Mouse (Mus musculus): ENCODE measurements around the gene Hoga1. TPM values are rescaled to one million over a fixed set of nuclear protein-coding genes. Genes with fewer than 3 reads are reported as not detected.

Hoga1 gene
- total and polyA plus RNA-seq, 3 experiments, result not detected

GRCm38 (mm10) chr19:42010436-42010835 is 35.0 kb upstream of the Hoga1 start:
- Histone ChIP-seq H3K27ac (ENCODE audit: insufficient read depth, low read depth) (no peak overlapping the region), H3K9me3 (replicated peaks; ENCODE audit: low read length) (no peaks in the 10 kb centered on the region), H3K4me1 (ENCODE audit: control insufficient read depth in 1 of 2, insufficient read depth in 2 of 2) (peaks cover 4 to 9% of the 10 kb centered on the region in 2 experiments; a peak in 3 of 4 replicates), H3K27me3 (replicated peaks) (no peaks in the 10 kb centered on the region), H3K36me3 (replicated peaks in 1 of 2; ENCODE audit: control insufficient read depth in 1 of 2, insufficient read depth in 1 of 2, low read length in 1 of 2) (no peaks in the 10 kb centered on the region), H3K4me2 (ENCODE audit: insufficient read depth, low read depth, poor library complexity, severe bottlenecking) (no peak overlapping the region), H3K9ac (ENCODE audit: insufficient read depth, low read depth) (no peak overlapping the region), H3K79me2 (replicated peaks; ENCODE audit: control insufficient read depth, extremely low read depth, insufficient read depth, poor library complexity, severe bottlenecking) (no peaks in the 10 kb centered on the region), H3K4me3 (replicated peaks in 1 of 3; ENCODE audit: low read depth in 2 of 3, low read length in 2 of 3, poor library complexity in 1 of 3) (no peak overlapping the region)
- in situ Hi-C loops (cut with MboI; ENCODE audit: low pct_ligation_motif_present, low pct_unique_long_range_greater_than_20kb, low sequenced_read_pairs), result no loop called here
- dilution Hi-C loops (cut with MboI; ENCODE audit: extremely low pct_ligation_motif_present, extremely low pct_unique_long_range_greater_than_20kb, low sequenced_read_pairs), result no loop called here
- no peak for TF ChIP-seq CHD1 (IDR thresholded peaks at IDR 0.05; ENCODE audit: low read depth, low read length)
- DNase-seq (ENCODE audit: extremely low read depth), result no peak

- Histone ChIP-seq H3K4me3 (replicated peaks in 1 of 3; ENCODE audit: low read depth in 2 of 3, low read length in 2 of 3, poor library complexity in 1 of 3) (no peak overlapping the region), H3K9ac (ENCODE audit: insufficient read depth, low read depth) (no peak overlapping the region), H3K27me3 (replicated peaks) (no peaks in the 10 kb centered on the region), H3K9me3 (replicated peaks; ENCODE audit: low read length) (no peaks in the 10 kb centered on the region), H3K79me2 (replicated peaks; ENCODE audit: control insufficient read depth, extremely low read depth, insufficient read depth, poor library complexity, severe bottlenecking) (no peaks in the 10 kb centered on the region), H3K36me3 (replicated peaks in 1 of 2; ENCODE audit: control insufficient read depth in 1 of 2, insufficient read depth in 1 of 2, low read length in 1 of 2) (no peaks in the 10 kb centered on the region), H3K4me1 (ENCODE audit: control insufficient read depth in 1 of 2, insufficient read depth in 2 of 2) (peaks cover 0 to 2% of the 10 kb centered on the region in 2 experiments; a peak in 3 of 4 replicates), H3K27ac (ENCODE audit: insufficient read depth, low read depth) (no peak overlapping the region), H3K4me2 (ENCODE audit: insufficient read depth, low read depth, poor library complexity, severe bottlenecking) (no peak overlapping the region)
- dilution Hi-C loops (cut with MboI; ENCODE audit: extremely low pct_ligation_motif_present, extremely low pct_unique_long_range_greater_than_20kb, low sequenced_read_pairs), result no loop called here
- TF ChIP-seq JUN (IDR thresholded peaks at IDR 0.05; ENCODE audit: insufficient read depth, low read depth, low read length) (no peak), HCFC1 (IDR thresholded peaks at IDR 0.05; ENCODE audit: low read depth, low read length) (no peak), EP300 (IDR thresholded peaks at IDR 0.05; ENCODE audit: low read length) (no peak), PAX5 (IDR thresholded peaks at IDR 0.05; ENCODE audit: low read length) (no peak), MAFK (IDR thresholded peaks at IDR 0.05; ENCODE audit: insufficient replicate concordance, low read length) (no peak), ZKSCAN1 (IDR thresholded peaks at IDR 0.05; ENCODE audit: borderline replicate concordance, low read depth, low read length) (no peak), NRF1 (IDR thresholded peaks at IDR 0.05; ENCODE audit: low read depth, low read length) (no peak), RAD21 (IDR thresholded peaks at IDR 0.05; ENCODE audit: low read depth, low read length) (no peak), ZNF384 (IDR thresholded peaks at IDR 0.05; ENCODE audit: low read depth, low read length) (no peak), CTCF (conservative IDR thresholded peaks at IDR 0.05 in 1 of 2, IDR thresholded peaks at IDR 0.05 in 1 of 2; ENCODE audit: low read depth in 2 of 2, low read length in 2 of 2) (no peak), ETS1 (conservative IDR thresholded peaks at IDR 0.05; ENCODE audit: low read depth, low read length) (no peak), TBP (conservative IDR thresholded peaks at IDR 0.05; ENCODE audit: low read depth, low read length) (no peak), MXI1 (IDR thresholded peaks at IDR 0.05; ENCODE audit: low read depth, low read length) (no peak)
- in situ Hi-C loops (cut with MboI; ENCODE audit: low pct_ligation_motif_present, low pct_unique_long_range_greater_than_20kb, low sequenced_read_pairs), result no loop called here
- no peak for DNase-seq (ENCODE audit: extremely low read depth)
Measured at GRCm38 (mm10) chr19:42011123-42011522, 34.3 kb upstream of the Hoga1 start.
